Mouse (Mus musculus) 3T3-L1 (cell line): ENCODE measurements at regions not wholly inside any gene's neighbourhood (a gene's known extent, or its start where the extent isn't known, plus 50 kb on each side); places are given as distances from the start of the nearest gene placed in this dataset.
"Not testable (repeated sequence)": the region's sequence is repeated elsewhere in the genome, so short reads cannot be mapped to it uniquely, and the experiment has no call there.

ENCODE experiments used
- DNase-seq: peaks from one replicate; pipeline ENCODE4 v3.0.0-alpha.2; 2015; ENCODE audit warnings: low read depth, low spot score

DNA sequence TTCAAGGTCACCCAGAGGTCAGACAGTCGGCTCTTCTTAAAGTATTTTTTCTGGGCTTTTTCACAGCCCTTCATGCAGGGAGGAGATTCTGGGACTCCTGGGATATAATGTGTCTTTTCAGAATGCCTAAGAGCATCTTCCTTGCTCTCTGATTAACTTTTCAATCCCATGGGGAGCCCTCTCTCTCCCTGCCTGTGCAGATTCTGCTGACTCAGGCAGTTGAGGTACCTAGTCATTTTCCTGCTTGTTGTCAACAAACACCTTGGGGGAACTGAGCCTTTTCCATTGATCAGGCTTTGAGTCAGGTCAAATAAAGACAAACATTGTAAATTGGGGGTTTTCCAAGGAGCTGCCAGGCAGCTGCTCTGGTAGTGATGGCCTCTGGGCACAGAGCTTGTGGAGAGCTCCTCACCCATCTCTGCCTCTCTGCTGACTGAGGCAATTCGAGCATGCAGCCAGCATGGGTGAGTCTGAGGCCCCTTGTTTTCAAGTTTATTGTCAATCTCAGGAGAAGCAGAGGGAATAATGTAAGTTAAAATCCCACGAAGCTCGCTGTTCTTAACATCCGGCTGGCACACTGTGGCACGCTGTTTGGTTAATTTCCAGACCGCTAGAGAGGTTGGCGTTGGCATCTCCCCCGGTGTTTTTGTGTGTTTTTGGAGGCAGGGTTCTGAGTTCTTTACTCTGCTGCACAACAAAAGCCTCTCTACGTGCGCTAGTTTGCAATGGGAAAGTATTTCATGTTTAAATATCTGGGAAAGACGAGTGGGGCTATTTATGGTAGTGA lies 159.8 kb upstream of the Trpc7 start:
- no peak for DNase-seq

DNA sequence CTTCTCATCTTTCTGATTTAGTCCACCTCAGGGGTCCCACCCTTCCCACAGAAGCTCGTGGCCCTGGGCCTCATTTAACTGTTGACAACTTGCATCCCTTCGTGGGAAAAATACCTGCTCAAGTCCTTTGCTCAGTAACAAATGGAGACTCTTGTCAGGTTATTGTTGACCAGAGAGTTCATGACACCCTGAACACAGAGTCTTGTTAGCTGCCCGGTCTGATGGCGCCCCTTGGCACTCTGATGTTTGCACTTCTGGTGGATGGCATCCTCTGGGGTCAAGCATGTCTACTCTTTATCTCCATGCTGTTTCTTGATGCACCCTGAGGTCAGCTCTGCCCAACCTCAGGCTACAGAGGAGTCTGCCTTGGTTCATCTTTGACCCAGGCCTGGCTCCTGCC lies 157.6 kb upstream of the Trpc7 start:
- no peak for DNase-seq

DNA sequence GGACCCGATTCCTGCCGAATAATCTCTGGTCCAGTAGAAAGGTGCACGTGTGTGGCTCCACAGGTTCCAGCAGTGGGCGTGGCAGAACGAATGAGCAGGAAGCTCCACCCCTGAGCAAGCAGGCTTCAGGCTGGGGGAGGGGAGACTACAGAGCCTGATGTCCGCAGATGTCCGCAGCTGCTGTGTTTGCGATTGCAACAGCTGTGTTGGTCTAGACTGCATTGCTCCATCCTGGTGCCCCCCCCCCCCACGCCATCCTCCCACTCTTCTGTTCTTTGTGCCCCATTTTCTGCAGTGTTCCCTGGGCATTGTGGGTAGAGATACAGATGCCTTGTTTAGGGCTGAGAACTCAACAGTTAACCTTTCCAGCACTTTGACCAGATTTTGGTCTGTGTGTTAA lies 150.3 kb upstream of the Trpc7 start:
- not testable (repeated sequence) for DNase-seq

DNA sequence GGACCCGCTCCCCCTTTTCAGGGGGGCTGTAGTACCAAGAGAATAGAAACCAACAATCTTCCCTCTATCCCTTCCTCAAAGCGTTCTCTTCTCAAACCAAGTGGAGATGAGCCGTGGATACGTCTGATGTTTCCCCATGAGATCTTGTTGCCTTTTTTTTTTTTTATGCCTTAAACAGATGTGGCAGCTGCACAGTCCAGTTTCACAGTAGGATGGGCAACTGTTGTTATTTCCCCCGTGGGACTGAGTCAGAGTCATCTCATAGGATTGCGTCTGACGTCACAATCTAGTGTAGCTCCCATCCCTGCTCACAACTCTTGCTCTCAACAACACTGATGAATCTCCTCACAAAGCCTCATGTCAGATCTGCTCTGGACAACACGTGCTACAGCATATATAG lies 148.7 kb upstream of the Trpc7 start:
- no peak for DNase-seq

DNA sequence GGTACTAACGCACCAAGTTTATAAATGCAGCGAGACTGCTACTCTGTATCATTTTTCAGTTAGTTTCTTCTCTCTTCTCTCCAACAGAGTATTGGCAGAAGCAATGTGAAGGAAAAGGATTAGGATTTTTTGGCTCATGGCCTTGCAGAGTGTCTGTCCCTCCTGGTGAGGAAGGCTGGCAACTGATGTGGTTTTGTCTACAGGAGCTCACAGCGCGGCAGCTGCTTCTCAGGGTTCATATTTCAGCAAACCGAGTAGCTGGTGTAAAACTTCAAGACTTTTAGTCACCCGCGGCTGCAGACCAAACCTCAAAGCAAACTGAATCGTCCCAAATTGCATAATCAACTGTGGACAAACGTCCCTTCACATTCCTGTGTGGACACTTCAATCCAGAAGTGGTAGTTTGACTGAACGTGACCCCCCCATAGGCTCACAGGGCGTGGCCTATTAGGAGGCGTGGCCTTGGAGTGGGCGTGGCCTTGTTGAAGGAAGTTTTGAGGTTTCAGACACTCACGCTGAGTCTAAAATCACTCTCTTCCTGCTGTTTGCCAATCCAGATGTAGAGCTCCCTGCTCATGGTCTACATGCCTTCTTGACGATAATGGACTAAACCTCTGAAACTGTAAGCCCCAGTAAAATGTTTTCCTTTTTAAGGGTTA lies 147.7 kb upstream of the Trpc7 start:
- no peak for DNase-seq

DNA sequence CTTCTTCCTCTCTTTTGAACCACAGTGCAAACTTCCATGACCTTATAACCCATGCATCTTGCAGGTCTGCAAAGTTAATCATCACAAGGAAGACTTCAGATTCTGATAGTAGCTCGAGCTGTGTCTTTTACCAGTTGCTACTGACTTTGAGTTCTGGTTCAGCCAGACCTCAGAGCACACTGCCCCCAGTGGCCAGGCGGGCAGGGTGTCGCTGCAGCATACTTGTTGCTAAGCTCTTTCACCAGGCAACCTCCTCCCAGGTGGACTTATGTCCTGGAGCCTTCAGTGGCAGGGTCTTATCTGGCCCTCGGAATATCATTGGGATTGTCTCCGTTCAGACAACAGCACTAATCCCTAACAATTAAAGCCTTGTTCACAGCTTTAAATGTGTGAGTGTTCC lies 146.7 kb upstream of the Trpc7 start:
- no peak for DNase-seq

DNA sequence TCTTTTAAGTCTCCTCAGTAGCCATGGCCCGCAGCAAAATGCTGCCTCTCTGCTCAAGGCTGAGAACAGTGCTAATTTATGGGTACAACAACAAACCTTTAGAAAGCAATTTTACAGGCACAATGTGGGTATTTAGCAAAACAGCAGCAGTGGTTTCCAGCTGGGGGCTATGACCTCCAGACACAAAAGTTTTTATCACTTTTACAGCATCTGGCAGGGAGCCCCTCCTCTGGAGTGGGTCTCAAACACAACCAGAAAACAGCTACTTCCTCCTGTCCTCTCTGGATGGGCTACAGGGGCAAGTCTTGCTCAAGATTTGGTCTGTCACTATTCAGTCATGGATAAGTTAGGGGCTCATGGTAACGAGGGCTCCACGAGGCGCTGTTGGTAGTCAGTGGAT lies 137.1 kb upstream of the Trpc7 start:
- no peak for DNase-seq

DNA sequence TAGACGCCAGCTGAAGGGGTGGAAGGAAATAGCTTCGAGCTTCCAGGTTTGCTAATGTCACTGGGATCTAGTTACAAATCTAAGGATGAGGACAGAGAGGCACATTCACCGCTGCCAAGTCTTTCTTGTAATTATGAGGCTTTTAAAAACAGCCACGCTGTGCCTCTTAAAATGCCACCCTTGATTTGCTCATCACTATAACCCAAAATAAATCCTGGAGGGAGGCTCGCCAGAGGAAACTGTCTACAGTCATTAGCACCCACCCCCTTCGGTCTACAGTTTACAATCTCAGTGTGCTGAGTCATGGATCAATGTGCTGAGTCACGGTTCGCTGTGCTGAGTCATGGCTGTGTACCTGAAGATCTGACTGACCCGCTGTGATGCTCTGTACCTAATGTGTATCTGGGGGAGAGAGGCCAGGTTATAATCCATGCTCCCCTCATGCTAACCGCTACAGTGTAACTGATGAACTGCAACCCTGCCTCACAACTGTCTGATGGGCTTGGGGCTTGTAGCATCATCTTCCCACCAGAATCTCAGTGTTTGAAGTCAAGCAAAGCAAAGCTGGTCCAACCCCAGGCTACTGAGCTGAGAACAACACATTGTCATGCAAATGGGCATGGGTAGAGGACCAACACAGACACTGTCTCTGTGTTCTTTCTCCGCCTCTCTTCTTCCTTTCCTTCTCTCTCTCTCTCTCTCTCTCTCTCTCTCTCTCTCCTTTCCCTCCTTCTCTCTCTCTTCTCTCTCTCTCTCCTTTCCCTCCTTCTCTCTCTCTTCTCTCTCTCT lies 122.0 kb upstream of the Trpc7 start:
- peak; percentile 9 for DNase-seq

DNA sequence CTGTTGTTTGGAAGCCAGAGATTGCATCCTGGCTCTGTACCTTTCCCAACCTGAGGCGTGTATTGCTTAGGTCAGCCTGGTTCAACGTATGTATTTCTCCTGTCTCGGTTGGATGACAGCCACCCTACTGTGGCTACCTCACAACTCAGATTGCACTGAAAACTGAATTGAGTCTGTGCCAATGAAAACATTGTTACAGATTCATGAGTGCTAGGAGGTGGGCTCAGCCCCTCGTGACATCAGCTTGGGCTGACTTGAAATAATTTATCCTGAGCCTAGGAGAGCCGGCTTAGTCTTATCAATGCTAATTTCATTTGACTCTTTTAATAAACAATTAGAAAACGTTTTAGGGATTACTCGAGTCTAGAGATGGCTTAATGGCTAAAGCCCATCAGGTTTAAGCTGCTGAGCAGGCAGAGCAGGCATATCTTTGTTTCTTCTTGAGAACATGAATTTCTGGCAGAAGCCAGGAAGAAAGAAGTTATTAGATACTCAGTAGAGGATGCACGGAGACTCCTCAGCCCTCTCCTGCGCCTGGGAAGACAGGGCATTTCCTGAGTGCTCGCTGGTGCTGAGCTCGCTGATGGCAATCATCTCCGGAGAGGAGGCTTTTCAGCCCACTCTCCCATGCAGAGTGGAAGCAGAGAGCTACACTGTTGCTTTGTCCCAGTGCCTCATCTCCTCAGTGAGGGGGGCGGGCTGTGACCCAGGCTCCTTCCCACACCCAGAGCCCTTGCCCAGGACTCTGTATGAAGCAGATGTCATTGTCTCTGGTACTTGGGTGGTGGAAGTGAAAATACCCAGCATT lies 120.9 kb upstream of the Trpc7 start:
- DNase-seq = no peak

DNA sequence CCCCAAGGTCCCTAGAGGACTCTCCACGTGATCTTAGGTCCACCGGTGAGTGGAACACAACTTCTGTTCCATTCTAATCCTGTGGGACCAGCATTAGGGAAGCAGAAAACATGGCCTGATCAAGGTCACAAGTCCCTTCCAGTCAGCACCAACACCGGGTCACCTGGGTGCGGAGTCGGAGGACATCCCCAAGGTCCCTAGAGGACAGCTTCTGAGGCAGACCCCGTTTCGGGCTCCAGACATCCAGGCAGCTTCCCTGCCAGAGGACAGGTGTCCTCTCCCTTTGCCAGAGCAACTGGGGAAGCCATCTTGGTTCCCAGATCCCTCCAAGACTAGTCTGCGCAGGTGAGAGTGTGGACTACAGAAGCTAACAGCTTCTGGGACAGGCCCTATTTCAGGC lies 111.4 kb upstream of the Trpc7 start:
- not testable (repeated sequence) for DNase-seq

DNA sequence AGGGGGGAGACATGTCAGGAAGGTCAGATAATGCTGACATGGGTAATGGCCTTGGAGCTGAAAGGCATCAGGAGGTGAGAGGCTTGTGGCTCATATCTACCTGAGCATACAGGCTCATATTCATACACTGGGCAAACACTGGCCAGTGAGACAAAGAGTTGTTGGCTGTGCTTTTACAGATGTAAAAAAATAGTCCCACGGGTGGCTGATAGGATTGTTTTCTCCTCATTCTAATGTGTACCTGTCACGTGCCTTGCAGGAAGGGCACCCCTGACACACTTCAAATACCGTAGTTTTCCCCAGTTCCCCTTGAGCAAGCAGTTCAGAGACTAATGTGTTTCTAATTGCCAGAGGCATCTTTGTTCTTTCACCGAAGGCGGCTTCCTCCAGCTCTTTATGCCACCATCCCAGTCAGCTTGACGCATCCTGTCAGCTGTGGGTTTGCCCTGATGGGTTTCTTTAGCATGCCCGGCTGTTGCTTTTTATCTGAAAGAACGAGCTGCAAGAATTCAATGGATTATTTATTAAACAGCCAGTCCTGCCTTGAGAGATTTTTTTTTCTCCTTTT lies 107.9 kb upstream of the Trpc7 start:
- no peak for DNase-seq

DNA sequence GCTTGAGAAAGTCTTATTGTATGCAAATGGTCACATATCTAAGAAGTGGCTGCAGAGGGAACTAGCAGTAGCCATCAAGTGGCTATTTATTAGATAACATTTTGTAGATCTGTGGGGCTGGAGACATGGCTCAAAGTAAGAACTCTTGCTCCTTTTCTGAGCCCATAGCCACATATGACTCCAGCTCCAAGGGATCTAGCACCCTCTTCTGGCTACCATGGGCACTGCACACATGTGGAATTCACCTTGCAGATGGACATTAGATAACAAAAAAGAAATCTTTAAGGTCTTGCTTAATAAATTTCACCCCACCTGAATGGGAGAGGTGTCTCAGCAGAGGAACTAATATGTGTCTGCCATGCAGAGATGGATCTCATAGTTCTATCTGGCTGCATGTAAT lies 96.2 kb upstream of the Trpc7 start:
- no peak for DNase-seq

DNA sequence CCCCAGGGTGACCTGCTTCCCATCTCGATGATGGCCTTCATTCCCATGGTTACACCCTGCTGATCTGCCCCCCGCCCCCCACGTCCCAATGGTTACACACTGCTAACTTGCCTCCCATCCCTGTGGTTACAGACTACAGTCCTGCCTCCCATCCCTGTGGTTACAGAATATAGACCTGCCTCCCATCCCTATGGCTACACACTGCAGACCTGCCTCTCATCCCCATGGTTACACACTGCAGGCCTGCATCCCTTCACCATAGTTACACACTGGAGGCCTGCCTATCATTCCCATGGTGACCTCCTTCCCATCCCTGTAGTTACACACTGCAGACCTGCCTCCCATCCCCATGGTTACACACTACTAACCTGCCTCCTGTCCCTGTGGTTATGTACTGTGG lies 78.3 kb upstream of the Trpc7 start:
- no peak for DNase-seq

DNA sequence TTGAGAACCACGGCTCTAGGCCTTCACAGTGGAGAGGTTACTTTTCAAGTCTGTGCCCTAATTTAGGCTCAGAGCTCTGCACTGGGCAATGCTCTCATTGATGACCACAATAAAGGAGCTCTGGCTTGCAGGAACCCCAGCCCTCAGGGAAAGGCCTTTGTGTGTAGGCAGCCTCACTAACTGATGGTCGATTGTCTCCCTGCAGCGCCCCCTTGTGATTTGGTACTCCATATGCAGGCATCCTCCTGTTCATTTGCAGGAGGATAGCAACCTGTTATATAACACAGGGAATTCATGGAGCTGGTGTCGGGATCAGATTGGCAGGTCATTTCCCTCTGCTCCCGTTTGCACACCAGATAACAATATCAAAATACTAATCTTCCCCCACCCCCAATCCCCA lies 59.6 kb upstream of the Trpc7 start:
- DNase-seq = no peak

DNA sequence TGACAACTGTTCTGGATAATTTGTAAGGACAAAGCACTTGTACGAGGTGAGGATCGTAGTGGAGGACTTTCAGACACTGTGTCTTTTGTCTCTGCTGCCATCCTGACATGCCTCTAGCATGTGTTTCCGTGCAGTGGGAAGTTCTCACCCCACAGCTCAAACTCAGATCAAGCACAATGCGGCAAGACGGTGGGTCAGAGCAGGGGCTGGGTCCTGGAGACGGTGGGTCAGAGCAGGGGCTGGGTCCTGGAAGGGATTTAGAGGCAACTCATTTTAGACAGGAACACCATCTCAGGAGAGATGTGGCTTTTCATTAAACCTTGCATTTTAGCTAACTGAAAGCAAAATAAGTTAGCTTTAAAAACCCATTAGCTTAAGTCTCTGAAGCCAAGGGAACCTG lies 52.3 kb upstream of the Trpc7 start:
- DNase-seq = no peak

DNA sequence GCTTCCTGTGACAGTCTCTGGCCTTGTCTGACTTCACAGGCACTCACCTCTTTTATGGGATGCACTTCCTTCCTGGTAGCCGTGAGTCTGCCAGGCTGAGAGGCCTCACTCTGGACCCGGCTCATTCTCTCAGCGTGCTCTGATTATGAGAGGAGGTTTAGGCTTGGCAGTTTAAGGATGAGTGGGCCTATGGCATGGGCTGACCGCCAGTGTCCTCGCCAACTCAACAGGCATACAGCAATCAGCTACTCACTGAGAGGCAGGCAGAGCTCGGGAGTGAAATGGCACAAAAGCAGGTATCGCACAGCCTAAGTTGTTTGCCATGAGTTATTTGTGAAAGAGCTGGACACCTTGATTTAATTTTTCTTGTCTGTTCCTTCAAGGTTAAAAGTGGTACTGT lies 51.5 kb upstream of the Trpc7 start:
- no peak for DNase-seq
